Mouse (Mus musculus): ENCODE results near the gene Xxylt1. TPM values are rescaled to one million over a fixed set of nuclear protein-coding genes. Genes with fewer than 3 reads are reported as not detected.

Gene Xxylt1
- polyA plus RNA-seq, 1 experiment from 2014 or later, result 15.7 TPM

- no peak overlapping the region for H3K9ac ChIP-seq
- no peak overlapping the region for H3K4me3 ChIP-seq (replicated peaks)
- H3K4me2 ChIP-seq, result no peak overlapping the region
- 0 out of 2 replicates have a peak, but pooled peaks cover 6% of the 10 kb centered on the region for H3K4me1 ChIP-seq
- H3K27ac ChIP-seq, result no peak overlapping the region
- WGBS, result 74% methylated on average over 6 of the region's 6 CpGs
- no peaks in the 10 kb centered on the region for H3K27me3 ChIP-seq (replicated peaks)
- no peaks in the 10 kb centered on the region for H3K36me3 ChIP-seq
- ATAC-seq (ENCODE audit: insufficient read depth, low FRiP score, low read depth), result no peak
- no peaks in the 10 kb centered on the region for H3K9me3 ChIP-seq
These were observed 97.5 kb downstream of the Xxylt1 start for GRCm38 (mm10) chr16:30983699-30984098.

DNA sequence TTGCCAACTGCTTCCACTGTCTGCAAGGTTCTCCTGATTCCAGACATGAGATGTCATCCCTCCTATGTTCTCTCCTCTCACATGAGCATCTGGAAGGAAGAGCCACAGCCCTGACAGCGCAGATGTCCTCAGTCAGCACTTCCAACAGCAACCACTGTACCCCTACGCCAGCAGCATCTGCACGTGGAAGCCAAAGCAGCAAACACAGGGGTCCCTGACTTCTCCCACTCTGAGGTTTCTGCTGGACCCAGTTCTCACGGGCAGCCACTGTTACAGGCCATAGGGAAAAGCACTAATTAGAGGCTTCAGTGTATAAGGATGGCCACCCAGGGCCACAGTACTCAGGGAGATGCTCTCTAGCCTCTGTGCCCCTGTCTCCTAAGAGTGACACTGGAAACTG lies 98.0 kb downstream of the Xxylt1 start:
- ATAC-seq (ENCODE audit: insufficient read depth, low FRiP score, low read depth), result no peak
- Histone ChIP-seq H3K4me2 (no peak overlapping the region), H3K4me1 (0 out of 2 replicates have a peak, but pooled peaks cover 6% of the 10 kb centered on the region), H3K4me3 (replicated peaks) (no peak overlapping the region), H3K27me3 (replicated peaks) (no peaks in the 10 kb centered on the region), H3K27ac (no peak overlapping the region), H3K9ac (no peak overlapping the region), H3K36me3 (no peaks in the 10 kb centered on the region), H3K9me3 (no peaks in the 10 kb centered on the region)
- WGBS, result 55% methylated on average over 4 of the region's 4 CpGs

GRCm38 (mm10) chr16:30981345-30981744 lies 99.9 kb downstream of the Xxylt1 start:
- peaks cover 15% of the 10 kb centered on the region; the same call in 1 of the 2 replicates for H3K4me1 ChIP-seq
- no peaks in the 10 kb centered on the region for H3K9me3 ChIP-seq
- H3K36me3 ChIP-seq, result no peaks in the 10 kb centered on the region
- no peaks in the 10 kb centered on the region for H3K27me3 ChIP-seq (replicated peaks)
- H3K9ac ChIP-seq, result no peak overlapping the region
- no peak overlapping the region for H3K4me3 ChIP-seq (replicated peaks)
- no peak overlapping the region for H3K4me2 ChIP-seq
- WGBS, result 81% methylated on average over 10 of the region's 10 CpGs
- H3K27ac ChIP-seq, result no peak overlapping the region
- no peak for ATAC-seq (ENCODE audit: insufficient read depth, low FRiP score, low read depth)

- no peaks in the 10 kb centered on the region for H3K27me3 ChIP-seq (replicated peaks)
- H3K4me2 ChIP-seq, result 0 out of 2 replicates have a peak overlapping the region, but pooled peaks have one; percentile 5
- H3K4me1 ChIP-seq, result peaks cover 10% of the 10 kb centered on the region; the same call in 1 of the 2 replicates
- no peaks in the 10 kb centered on the region for H3K9me3 ChIP-seq
- H3K36me3 ChIP-seq, result no peaks in the 10 kb centered on the region
- no peak for ATAC-seq (ENCODE audit: insufficient read depth, low FRiP score, low read depth)
- H3K9ac ChIP-seq, result no peak overlapping the region
- no peak overlapping the region for H3K4me3 ChIP-seq (replicated peaks)
- 79% methylated on average over 11 of the region's 11 CpGs for WGBS
- H3K27ac ChIP-seq, result peak overlapping the region; percentile 17; the same call in 1 of the 2 replicates
These were observed 101.3 kb downstream of the Xxylt1 start for GRCm38 (mm10) chr16:30979905-30980304.

DNA sequence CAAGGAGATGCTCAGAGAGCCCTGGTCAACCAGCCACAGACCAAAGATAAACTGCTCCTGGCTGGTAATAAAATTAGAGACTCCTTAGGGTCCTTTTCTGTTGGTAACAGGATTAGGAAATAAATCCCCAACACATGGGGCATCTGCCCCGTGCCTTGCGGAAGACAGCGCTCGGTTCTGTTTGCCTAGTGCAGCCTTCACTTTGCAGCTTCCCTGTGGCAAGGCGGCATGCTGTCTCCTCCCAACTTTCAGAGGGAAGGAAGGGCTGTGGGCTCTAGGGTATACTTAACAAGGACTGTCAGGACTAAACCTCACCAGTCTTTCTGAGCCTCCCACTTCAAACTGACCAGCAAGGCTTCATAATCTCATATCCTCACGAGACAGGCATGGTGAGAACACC lies 103.5 kb downstream of the Xxylt1 start:
- ATAC-seq (ENCODE audit: insufficient read depth, low FRiP score, low read depth), result no peak
- Histone ChIP-seq H3K27me3 (replicated peaks) (no peaks in the 10 kb centered on the region), H3K36me3 (no peaks in the 10 kb centered on the region), H3K27ac (0 out of 2 replicates have a peak overlapping the region, but pooled peaks have one; percentile 44), H3K4me1 (peaks cover 19% of the 10 kb centered on the region), H3K4me3 (replicated peaks) (no peak overlapping the region), H3K4me2 (no peak overlapping the region), H3K9ac (no peak overlapping the region), H3K9me3 (no peaks in the 10 kb centered on the region)
- 62% methylated on average over 6 of the region's 6 CpGs for WGBS

GRCm38 (mm10) chr16:30977186-30977585 lies 104.0 kb downstream of the Xxylt1 start:
- no peaks in the 10 kb centered on the region for H3K36me3 ChIP-seq
- H3K4me1 ChIP-seq, result peaks cover 24% of the 10 kb centered on the region
- no peaks in the 10 kb centered on the region for H3K9me3 ChIP-seq
- H3K4me3 ChIP-seq (replicated peaks), result no peak overlapping the region
- no peaks in the 10 kb centered on the region for H3K27me3 ChIP-seq (replicated peaks)
- ATAC-seq (ENCODE audit: insufficient read depth, low FRiP score, low read depth), result peak; percentile 92
- peak overlapping the region; percentile 44; the same call in 1 of the 2 replicates for H3K27ac ChIP-seq
- 0% methylated on average over 3 of the region's 3 CpGs for WGBS
- H3K4me2 ChIP-seq, result no peak overlapping the region
- H3K9ac ChIP-seq, result no peak overlapping the region

DNA sequence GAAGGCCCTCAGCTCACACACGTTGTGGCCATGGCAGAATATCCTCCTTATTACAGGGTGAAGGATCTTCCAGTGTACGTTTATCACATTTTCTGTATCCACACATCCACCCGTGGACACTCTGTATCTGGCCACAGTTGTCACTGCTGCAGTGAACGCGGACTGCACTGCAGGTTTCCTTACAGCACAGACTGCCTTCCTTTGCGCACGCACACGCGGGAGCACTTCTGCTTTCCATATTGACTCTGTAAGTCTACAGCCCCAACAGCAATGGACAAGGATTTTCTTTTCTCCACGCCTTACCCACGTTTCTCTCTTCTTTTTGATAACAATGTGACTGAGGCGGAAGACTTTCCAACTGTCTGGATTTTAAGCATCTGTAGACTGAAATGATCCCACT lies 106.7 kb downstream of the Xxylt1 start:
- no peak for ATAC-seq (ENCODE audit: insufficient read depth, low FRiP score, low read depth)
- 66% methylated on average over 12 of the region's 12 CpGs for WGBS
- H3K4me3 ChIP-seq (replicated peaks), result no peak overlapping the region
- no peak overlapping the region for H3K4me2 ChIP-seq
- H3K36me3 ChIP-seq, result no peaks in the 10 kb centered on the region
- peaks cover 29% of the 10 kb centered on the region for H3K4me1 ChIP-seq
- H3K27ac ChIP-seq, result 0 out of 2 replicates have a peak overlapping the region, but pooled peaks have one; percentile 42
- H3K9me3 ChIP-seq, result no peaks in the 10 kb centered on the region
- no peak overlapping the region for H3K9ac ChIP-seq
- no peaks in the 10 kb centered on the region for H3K27me3 ChIP-seq (replicated peaks)

DNA sequence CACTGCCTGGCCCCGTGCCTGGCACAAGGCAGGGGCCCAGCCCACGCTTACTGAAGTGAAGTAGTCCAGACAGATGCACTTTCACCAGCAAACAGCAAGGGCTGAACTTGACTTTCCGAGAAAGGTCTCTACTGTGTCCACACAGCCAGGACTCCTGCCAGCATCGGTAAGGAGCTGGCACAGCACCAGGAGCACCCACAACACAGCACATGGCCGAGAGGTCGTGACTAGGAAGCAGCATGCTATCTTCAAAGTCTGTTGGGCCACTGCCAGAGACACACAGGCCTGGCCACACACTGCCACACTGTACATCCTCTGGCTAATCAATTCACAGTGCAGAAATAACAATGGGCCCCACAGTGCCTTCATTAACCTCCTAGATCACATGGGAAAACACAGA lies 107.8 kb downstream of the Xxylt1 start:
- Histone ChIP-seq H3K27me3 (replicated peaks) (no peaks in the 10 kb centered on the region), H3K9me3 (no peaks in the 10 kb centered on the region), H3K36me3 (no peaks in the 10 kb centered on the region), H3K4me2 (no peak overlapping the region), H3K4me3 (replicated peaks) (no peak overlapping the region), H3K27ac (peak overlapping the region; percentile 50; the same call in 1 of the 2 replicates), H3K4me1 (peaks cover 36% of the 10 kb centered on the region), H3K9ac (no peak overlapping the region)
- ATAC-seq (ENCODE audit: insufficient read depth, low FRiP score, low read depth), result no peak; the same call in 1 of the 2 replicates
- 21% methylated on average over 6 of the region's 6 CpGs for WGBS

- Histone ChIP-seq H3K9me3 (no peaks in the 10 kb centered on the region), H3K4me3 (replicated peaks) (no peak overlapping the region), H3K4me1 (peaks cover 31% of the 10 kb centered on the region), H3K4me2 (no peak overlapping the region), H3K9ac (no peak overlapping the region), H3K27me3 (replicated peaks) (no peaks in the 10 kb centered on the region), H3K36me3 (no peaks in the 10 kb centered on the region), H3K27ac (no peak overlapping the region)
- no peak for ATAC-seq (ENCODE audit: insufficient read depth, low FRiP score, low read depth)
- 85% methylated on average over 18 of the region's 18 CpGs for WGBS
These were observed 109.2 kb downstream of the Xxylt1 start for GRCm38 (mm10) chr16:30971950-30972541.

- H3K9ac ChIP-seq, result no peak overlapping the region
- peak overlapping the region; percentile 52 for H3K27ac ChIP-seq
- H3K4me2 ChIP-seq, result 0 out of 2 replicates have a peak overlapping the region, but pooled peaks have one; percentile 4
- no peaks in the 10 kb centered on the region for H3K27me3 ChIP-seq (replicated peaks)
- H3K36me3 ChIP-seq, result no peaks in the 10 kb centered on the region
- WGBS, result 59% methylated on average over 18 of the region's 18 CpGs
- no peak overlapping the region for H3K4me3 ChIP-seq (replicated peaks)
- H3K9me3 ChIP-seq, result no peaks in the 10 kb centered on the region
- ATAC-seq (ENCODE audit: insufficient read depth, low FRiP score, low read depth), result peak; percentile 67
- peaks cover 36% of the 10 kb centered on the region for H3K4me1 ChIP-seq
These were observed 111.8 kb downstream of the Xxylt1 start for GRCm38 (mm10) chr16:30969266-30970064.

GRCm38 (mm10) chr16:30968402-30969151 lies 112.7 kb downstream of the Xxylt1 start:
- 80% methylated on average over 7 of the region's 7 CpGs for WGBS
- ATAC-seq (ENCODE audit: insufficient read depth, low FRiP score, low read depth), result no peak
- H3K36me3 ChIP-seq, result no peaks in the 10 kb centered on the region
- H3K4me1 ChIP-seq, result peaks cover 36% of the 10 kb centered on the region
- H3K4me2 ChIP-seq, result no peak overlapping the region
- no peaks in the 10 kb centered on the region for H3K9me3 ChIP-seq
- H3K27ac ChIP-seq, result peak overlapping the region; percentile 52
- H3K27me3 ChIP-seq (replicated peaks), result no peaks in the 10 kb centered on the region
- H3K4me3 ChIP-seq (replicated peaks), result no peak overlapping the region
- H3K9ac ChIP-seq, result no peak overlapping the region
